Mouse (Mus musculus): ENCODE measurements at regions not wholly inside any gene's neighbourhood (a gene's known extent, or its start where the extent isn't known, plus 50 kb on each side); places are given as distances from the start of the nearest gene placed in this dataset.

- no peak for ATAC-seq (ENCODE audit: insufficient number of reproducible peaks, low FRiP score, low TSS enrichment, low read depth)
- peak overlapping the region; percentile 7; the same call in 1 of the 2 replicates for H3K27ac ChIP-seq
- no peaks in the 10 kb centered on the region for H3K9me3 ChIP-seq
- H3K4me1 ChIP-seq: no peaks in the 10 kb centered on the region
- H3K36me3 ChIP-seq: no peaks in the 10 kb centered on the region
- H3K4me2 ChIP-seq: no peak overlapping the region
- H3K4me3 ChIP-seq: no peak overlapping the region
- WGBS: 65% methylated on average over 4 of the region's 4 CpGs
- no peak overlapping the region for H3K9ac ChIP-seq
- no peaks in the 10 kb centered on the region for H3K27me3 ChIP-seq
These were observed 164.4 kb downstream of the Cysltr2 start for GRCm38 (mm10) chr14:72884561-72884960.

DNA sequence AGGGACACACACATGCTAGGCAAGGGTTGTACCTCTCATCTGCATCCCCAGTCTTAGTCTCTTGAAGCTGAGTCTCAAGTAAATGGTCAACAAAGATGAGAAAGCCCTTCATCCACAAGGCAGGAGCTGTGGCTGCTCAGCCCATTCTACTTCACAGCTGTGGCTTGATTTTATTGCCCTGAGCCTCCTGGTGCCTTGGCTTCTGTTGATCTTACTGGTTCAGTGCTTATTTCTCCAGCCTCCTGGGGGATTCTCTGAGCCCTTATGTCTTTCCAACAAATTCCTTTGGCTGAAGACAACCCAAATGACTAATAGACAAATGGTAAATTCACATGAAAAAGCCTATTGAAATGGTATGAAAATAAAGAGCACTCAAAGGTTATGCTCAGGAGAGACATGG lies 167.3 kb upstream of the Fndc3a start:
- Histone ChIP-seq H3K4me3 (no peak overlapping the region), H3K9ac (no peak overlapping the region), H3K36me3 (no peaks in the 10 kb centered on the region), H3K4me2 (no peak overlapping the region), H3K4me1 (no peaks in the 10 kb centered on the region), H3K9me3 (no peaks in the 10 kb centered on the region), H3K27ac (no peak overlapping the region), H3K27me3 (no peaks in the 10 kb centered on the region)
- ATAC-seq (ENCODE audit: insufficient number of reproducible peaks, low FRiP score, low TSS enrichment, low read depth): no peak

DNA sequence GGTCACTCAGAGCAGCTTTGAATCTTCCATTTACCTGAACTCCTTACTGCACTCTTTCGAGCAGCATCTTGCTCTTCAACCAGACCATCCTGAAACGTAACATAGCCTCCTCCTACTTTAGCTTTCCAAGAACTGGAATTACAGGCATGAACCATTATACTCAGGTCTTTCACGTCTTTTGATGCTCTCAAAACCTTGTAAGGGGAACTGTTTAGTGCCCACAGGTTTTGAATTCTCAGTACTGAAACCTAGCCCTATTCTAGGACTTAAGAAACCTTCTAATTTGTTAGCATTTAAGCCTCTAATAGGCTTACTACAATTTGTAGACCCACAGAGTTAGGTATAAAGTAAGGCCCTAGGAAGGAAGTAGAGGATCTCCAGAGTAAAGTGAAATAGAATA lies 163.7 kb upstream of the Fndc3a start:
- Histone ChIP-seq H3K27ac (no peak overlapping the region), H3K4me1 (no peaks in the 10 kb centered on the region), H3K36me3 (no peaks in the 10 kb centered on the region), H3K4me3 (no peak overlapping the region), H3K9ac (no peak overlapping the region), H3K4me2 (no peak overlapping the region), H3K9me3 (no peaks in the 10 kb centered on the region), H3K27me3 (no peaks in the 10 kb centered on the region)
- no peak for ATAC-seq (ENCODE audit: insufficient number of reproducible peaks, low FRiP score, low TSS enrichment, low read depth)
- WGBS: 79% methylated on average over 3 of the region's 3 CpGs

DNA sequence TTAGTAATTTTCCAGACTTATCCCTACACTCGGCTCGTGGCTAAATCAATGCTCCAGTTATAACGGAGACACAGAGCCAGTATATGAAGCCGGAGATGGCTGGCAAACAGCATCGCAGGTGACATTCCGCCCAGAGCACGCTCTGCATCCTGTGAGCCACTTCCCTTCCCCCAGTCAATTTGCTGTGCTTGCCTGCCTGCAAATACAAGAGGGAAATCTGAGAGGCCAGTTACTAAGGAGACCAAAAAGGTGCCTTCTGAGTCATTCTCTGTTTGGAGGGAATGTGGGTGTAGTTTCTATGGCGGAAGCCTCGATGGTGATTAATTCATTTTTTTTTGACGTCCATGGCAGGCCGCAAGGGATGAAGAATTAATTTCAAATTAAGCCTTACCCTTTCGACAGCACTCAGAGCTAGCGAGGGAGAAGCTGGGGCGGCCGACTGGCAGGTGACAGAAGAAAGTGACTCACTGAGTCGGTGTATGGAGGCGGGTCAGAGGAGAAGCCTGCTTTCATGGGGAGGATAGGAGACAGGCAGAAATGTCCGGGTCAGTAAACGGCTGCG lies 159.5 kb upstream of the Fndc3a start:
- Histone ChIP-seq H3K36me3 (no peaks in the 10 kb centered on the region), H3K27me3 (no peaks in the 10 kb centered on the region), H3K9ac (no peak overlapping the region), H3K4me1 (no peaks in the 10 kb centered on the region), H3K4me3 (no peak overlapping the region), H3K27ac (0 out of 2 replicates have a peak overlapping the region, but pooled peaks have one; percentile 22), H3K9me3 (no peaks in the 10 kb centered on the region), H3K4me2 (no peak overlapping the region)
- peak; percentile 75 for ATAC-seq (ENCODE audit: insufficient number of reproducible peaks, low FRiP score, low TSS enrichment, low read depth)
- WGBS: 46% methylated on average over 20 of the region's 20 CpGs

DNA sequence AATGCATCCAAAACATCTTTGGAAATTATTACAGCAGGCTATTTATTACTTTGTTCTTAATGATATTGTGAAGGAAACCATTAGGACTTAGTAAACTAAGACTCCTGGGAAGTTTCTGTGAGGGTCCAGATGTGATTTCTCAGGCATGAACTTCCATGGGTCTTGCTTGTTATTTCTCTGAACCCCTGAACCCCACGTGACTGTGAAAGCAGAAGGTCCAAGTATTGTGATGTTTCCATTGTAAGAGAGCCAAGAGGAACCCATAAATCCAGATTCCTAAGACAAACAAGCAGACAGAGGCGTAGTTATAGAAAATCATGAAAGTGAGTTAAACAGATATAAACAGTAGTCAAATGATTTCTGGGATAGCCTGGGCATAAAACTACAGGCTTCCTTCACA lies 157.1 kb upstream of the Fndc3a start:
- no peak overlapping the region for H3K4me2 ChIP-seq
- H3K9me3 ChIP-seq: no peaks in the 10 kb centered on the region
- H3K27me3 ChIP-seq: no peaks in the 10 kb centered on the region
- ATAC-seq (ENCODE audit: insufficient number of reproducible peaks, low FRiP score, low TSS enrichment, low read depth): no peak
- no peak overlapping the region for H3K4me3 ChIP-seq
- 56% methylated on average over 2 of the region's 2 CpGs for WGBS
- H3K27ac ChIP-seq: no peak overlapping the region
- no peaks in the 10 kb centered on the region for H3K36me3 ChIP-seq
- H3K9ac ChIP-seq: no peak overlapping the region
- no peaks in the 10 kb centered on the region for H3K4me1 ChIP-seq

DNA sequence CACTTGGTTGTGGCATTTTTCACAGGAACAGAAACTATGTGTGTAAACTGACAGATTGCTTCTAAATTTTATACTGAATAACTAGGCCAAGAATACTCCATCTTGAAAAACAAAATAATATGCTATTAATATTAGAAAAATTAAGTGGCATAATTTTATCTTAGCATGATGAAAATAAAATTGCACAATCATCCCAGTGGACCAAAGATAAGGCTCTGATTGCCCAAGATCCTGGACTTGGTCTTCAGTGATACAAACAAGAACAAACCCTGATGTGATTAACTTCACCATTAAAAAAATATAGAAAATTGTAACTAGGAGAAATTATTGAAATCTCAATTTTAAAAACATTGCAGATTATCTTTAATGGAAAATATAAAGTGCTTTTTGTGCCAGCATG lies 155.7 kb upstream of the Fndc3a start:
- no peak overlapping the region for H3K4me3 ChIP-seq
- no peaks in the 10 kb centered on the region for H3K9me3 ChIP-seq
- no peak overlapping the region for H3K27ac ChIP-seq
- no peak for ATAC-seq (ENCODE audit: insufficient number of reproducible peaks, low FRiP score, low TSS enrichment, low read depth)
- no peak overlapping the region for H3K4me2 ChIP-seq
- no peaks in the 10 kb centered on the region for H3K36me3 ChIP-seq
- H3K4me1 ChIP-seq: no peaks in the 10 kb centered on the region
- H3K9ac ChIP-seq: no peak overlapping the region
- H3K27me3 ChIP-seq: no peaks in the 10 kb centered on the region

- ATAC-seq (ENCODE audit: insufficient number of reproducible peaks, low FRiP score, low TSS enrichment, low read depth): no peak
- Histone ChIP-seq H3K27ac (no peak overlapping the region), H3K4me2 (no peak overlapping the region), H3K4me1 (no peaks in the 10 kb centered on the region), H3K9me3 (no peaks in the 10 kb centered on the region), H3K36me3 (no peaks in the 10 kb centered on the region), H3K4me3 (no peak overlapping the region), H3K9ac (no peak overlapping the region), H3K27me3 (no peaks in the 10 kb centered on the region)
- WGBS: 91% methylated on average over 4 of the region's 4 CpGs
These were observed 155.0 kb upstream of the Fndc3a start for GRCm38 (mm10) chr14:72864792-72865191.

DNA sequence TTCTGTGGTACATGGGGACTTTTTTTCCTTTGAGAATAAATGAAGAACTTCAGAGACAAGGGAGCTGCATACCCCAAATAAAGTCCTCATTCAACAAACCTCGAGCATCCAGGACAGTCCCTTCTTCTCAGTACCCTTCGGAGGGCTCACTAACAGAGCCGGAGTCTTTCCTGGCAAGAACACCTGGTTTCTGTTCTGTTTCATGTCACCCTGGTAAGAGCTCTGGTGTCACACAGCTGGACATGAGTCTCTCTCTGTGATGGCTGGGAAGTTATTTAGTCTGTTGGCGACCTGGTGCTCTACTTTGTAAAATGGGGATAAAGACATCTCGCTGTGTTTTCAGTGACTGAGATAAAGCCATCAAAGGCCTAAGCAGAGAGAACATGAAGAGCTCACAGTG lies 154.3 kb upstream of the Fndc3a start:
- H3K4me1 ChIP-seq: no peaks in the 10 kb centered on the region
- no peaks in the 10 kb centered on the region for H3K36me3 ChIP-seq
- H3K9me3 ChIP-seq: no peaks in the 10 kb centered on the region
- no peaks in the 10 kb centered on the region for H3K27me3 ChIP-seq
- 72% methylated on average over 5 of the region's 5 CpGs for WGBS
- no peak overlapping the region for H3K4me2 ChIP-seq
- H3K9ac ChIP-seq: no peak overlapping the region
- ATAC-seq (ENCODE audit: insufficient number of reproducible peaks, low FRiP score, low TSS enrichment, low read depth): no peak
- no peak overlapping the region for H3K4me3 ChIP-seq
- H3K27ac ChIP-seq: no peak overlapping the region

DNA sequence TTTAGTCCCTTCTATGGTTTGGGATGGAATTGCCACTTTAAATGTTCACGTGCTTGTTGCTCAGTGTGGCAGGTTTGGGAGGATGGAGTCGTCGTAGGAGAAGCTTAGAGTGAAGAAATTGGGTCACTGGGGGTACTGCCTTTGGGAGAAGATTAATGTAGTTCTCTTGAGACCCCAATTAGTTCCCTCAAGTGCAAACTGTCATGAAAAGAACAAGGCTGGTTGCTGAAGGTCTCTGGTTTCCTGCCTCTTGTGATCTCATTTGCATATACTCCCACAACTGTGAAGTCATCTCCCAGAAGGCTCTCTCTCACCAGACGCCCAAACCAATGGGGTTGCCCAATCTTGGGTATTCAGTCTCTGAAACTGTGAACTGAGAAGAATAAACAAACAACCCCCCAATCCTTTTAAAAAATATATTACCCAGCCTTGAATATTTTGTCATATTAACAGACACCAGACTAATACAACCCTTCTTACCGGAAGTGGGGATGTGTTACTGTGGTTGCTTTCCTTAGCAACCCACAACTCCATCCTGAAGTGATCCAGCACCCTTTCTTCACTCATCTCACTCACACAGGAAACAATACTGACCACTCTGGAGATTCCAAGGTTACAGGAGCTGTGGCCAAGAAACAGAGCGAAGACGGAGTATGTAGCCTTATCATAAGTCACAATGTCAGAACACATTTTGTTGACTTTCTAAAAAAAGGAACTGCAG lies 153.2 kb upstream of the Fndc3a start:
- H3K4me2 ChIP-seq: no peak overlapping the region
- H3K9ac ChIP-seq: no peak overlapping the region
- WGBS: 73% methylated on average over 7 of the region's 7 CpGs
- no peak overlapping the region for H3K4me3 ChIP-seq
- no peaks in the 10 kb centered on the region for H3K9me3 ChIP-seq
- no peaks in the 10 kb centered on the region for H3K4me1 ChIP-seq
- no peak overlapping the region for H3K27ac ChIP-seq
- no peaks in the 10 kb centered on the region for H3K27me3 ChIP-seq
- no peak for ATAC-seq (ENCODE audit: insufficient number of reproducible peaks, low FRiP score, low TSS enrichment, low read depth)
- no peaks in the 10 kb centered on the region for H3K36me3 ChIP-seq

GRCm38 (mm10) chr14:72854226-72854625 lies 144.4 kb upstream of the Fndc3a start:
- Histone ChIP-seq H3K4me3 (no peak overlapping the region), H3K27ac (no peak overlapping the region), H3K36me3 (no peaks in the 10 kb centered on the region), H3K27me3 (no peaks in the 10 kb centered on the region), H3K4me1 (no peaks in the 10 kb centered on the region), H3K9me3 (no peaks in the 10 kb centered on the region), H3K4me2 (no peak overlapping the region), H3K9ac (no peak overlapping the region)
- WGBS: 90% methylated on average over 1 of the region's 1 CpGs
- no peak for ATAC-seq (ENCODE audit: insufficient number of reproducible peaks, low FRiP score, low TSS enrichment, low read depth)

- no peak for ATAC-seq (ENCODE audit: insufficient number of reproducible peaks, low FRiP score, low TSS enrichment, low read depth)
- Histone ChIP-seq H3K4me2 (no peak overlapping the region), H3K4me1 (no peaks in the 10 kb centered on the region), H3K4me3 (no peak overlapping the region), H3K9ac (no peak overlapping the region), H3K9me3 (no peaks in the 10 kb centered on the region), H3K27me3 (no peaks in the 10 kb centered on the region), H3K36me3 (no peaks in the 10 kb centered on the region), H3K27ac (no peak overlapping the region)
- WGBS: 85% methylated on average over 3 of the region's 3 CpGs
These were observed 143.3 kb upstream of the Fndc3a start for GRCm38 (mm10) chr14:72853104-72853503.

- WGBS: 73% methylated on average over 3 of the region's 3 CpGs
- Histone ChIP-seq H3K4me1 (no peaks in the 10 kb centered on the region), H3K27ac (no peak overlapping the region), H3K9me3 (no peaks in the 10 kb centered on the region), H3K4me2 (no peak overlapping the region), H3K36me3 (no peaks in the 10 kb centered on the region), H3K9ac (no peak overlapping the region), H3K4me3 (no peak overlapping the region), H3K27me3 (no peaks in the 10 kb centered on the region)
- no peak for ATAC-seq (ENCODE audit: insufficient number of reproducible peaks, low FRiP score, low TSS enrichment, low read depth)
These were observed 141.1 kb upstream of the Fndc3a start for GRCm38 (mm10) chr14:72850884-72851283.

Measured in limb, embryonic 15.5 days (tissue).